Mouse (Mus musculus): ENCODE measurements around the gene Rprml. TPM values are rescaled to one million over a fixed set of nuclear protein-coding genes. Genes with fewer than 3 reads are reported as not detected.

Rprml gene
- polyA plus RNA-seq, 1 experiment from 2014 or later, result 2.3 TPM

GRCm38 (mm10) chr11:103656520-103656919, 7.2 kb downstream of the Rprml start:
- no peaks in the 10 kb centered on the region for H3K9me3 ChIP-seq (replicated peaks; ENCODE audit: control insufficient read depth, low read length)
- H3K36me3 ChIP-seq (ENCODE audit: control insufficient read depth, insufficient read depth, low read length), result no peaks in the 10 kb centered on the region
- H3K9ac ChIP-seq (ENCODE audit: low read length), result no peak overlapping the region
- H3K4me3 ChIP-seq (ENCODE audit: low read depth, low read length), result no peak overlapping the region
- peaks cover 37% of the 10 kb centered on the region for H3K27me3 ChIP-seq (replicated peaks; ENCODE audit: control insufficient read depth, insufficient read depth, low read length)
- H3K4me2 ChIP-seq (ENCODE audit: low read length), result no peak overlapping the region
- DNase-seq (ENCODE audit: low spot score), result no peak
- no peaks in the 10 kb centered on the region for H3K4me1 ChIP-seq (ENCODE audit: control insufficient read depth, insufficient read depth, low read length)
- no peak overlapping the region for H3K27ac ChIP-seq (ENCODE audit: low read depth, low read length)
- no peak for ATAC-seq
- 8% methylated on average over 3 of the region's 3 CpGs for WGBS

- peak; percentile 46 for DNase-seq (ENCODE audit: low spot score)
- WGBS, result 73% methylated on average over 7 of the region's 7 CpGs
- Histone ChIP-seq H3K9me3 (replicated peaks; ENCODE audit: control insufficient read depth, low read length) (no peaks in the 10 kb centered on the region), H3K4me3 (ENCODE audit: low read depth, low read length) (no peak overlapping the region), H3K4me2 (ENCODE audit: low read length) (no peak overlapping the region), H3K4me1 (ENCODE audit: control insufficient read depth, insufficient read depth, low read length) (no peaks in the 10 kb centered on the region), H3K36me3 (ENCODE audit: control insufficient read depth, insufficient read depth, low read length) (no peaks in the 10 kb centered on the region), H3K9ac (ENCODE audit: low read length) (no peak overlapping the region), H3K27me3 (replicated peaks; ENCODE audit: control insufficient read depth, insufficient read depth, low read length) (peaks cover 21% of the 10 kb centered on the region), H3K27ac (ENCODE audit: low read depth, low read length) (no peak overlapping the region)
- ATAC-seq, result no peak
These were observed 8.8 kb downstream of the Rprml start for GRCm38 (mm10) chr11:103658189-103658588.

- Histone ChIP-seq H3K27me3 (replicated peaks; ENCODE audit: control insufficient read depth, insufficient read depth, low read length) (no peaks in the 10 kb centered on the region; the same call in none of the 2 replicates), H3K4me1 (ENCODE audit: control insufficient read depth, insufficient read depth, low read length) (peaks cover 13% of the 10 kb centered on the region), H3K4me3 (ENCODE audit: low read depth, low read length) (no peak overlapping the region), H3K9ac (ENCODE audit: low read length) (no peak overlapping the region), H3K36me3 (ENCODE audit: control insufficient read depth, insufficient read depth, low read length) (no peaks in the 10 kb centered on the region), H3K27ac (ENCODE audit: low read depth, low read length) (no peak overlapping the region), H3K4me2 (ENCODE audit: low read length) (no peak overlapping the region), H3K9me3 (replicated peaks; ENCODE audit: control insufficient read depth, low read length) (no peaks in the 10 kb centered on the region)
- WGBS, result 51% methylated on average over 4 of the region's 4 CpGs
- ATAC-seq, result no peak
- peak; percentile 33 for DNase-seq (ENCODE audit: low spot score)
These were observed 12.5 kb downstream of the Rprml start for GRCm38 (mm10) chr11:103661863-103662262.

- Histone ChIP-seq H3K4me3 (ENCODE audit: low read depth, low read length) (no peak overlapping the region), H3K36me3 (ENCODE audit: control insufficient read depth, insufficient read depth, low read length) (no peaks in the 10 kb centered on the region), H3K4me2 (ENCODE audit: low read length) (no peak overlapping the region), H3K27me3 (replicated peaks; ENCODE audit: control insufficient read depth, insufficient read depth, low read length) (no peaks in the 10 kb centered on the region; the same call in 1 of the 2 replicates), H3K4me1 (ENCODE audit: control insufficient read depth, insufficient read depth, low read length) (peaks cover 19% of the 10 kb centered on the region), H3K9ac (ENCODE audit: low read length) (no peak overlapping the region), H3K27ac (ENCODE audit: low read depth, low read length) (no peak overlapping the region), H3K9me3 (replicated peaks; ENCODE audit: control insufficient read depth, low read length) (no peaks in the 10 kb centered on the region)
- ATAC-seq, result no peak
- 72% methylated on average over 5 of the region's 5 CpGs for WGBS
- no peak for DNase-seq (ENCODE audit: low spot score)
These were observed 13.2 kb downstream of the Rprml start for GRCm38 (mm10) chr11:103662546-103662945.

- WGBS, result 85% methylated on average over 8 of the region's 8 CpGs
- Histone ChIP-seq H3K9ac (ENCODE audit: low read length) (no peak overlapping the region), H3K4me1 (ENCODE audit: control insufficient read depth, insufficient read depth, low read length) (peaks cover 19% of the 10 kb centered on the region), H3K27me3 (replicated peaks; ENCODE audit: control insufficient read depth, insufficient read depth, low read length) (no peaks in the 10 kb centered on the region; the same call in 1 of the 2 replicates), H3K4me3 (ENCODE audit: low read depth, low read length) (no peak overlapping the region), H3K36me3 (ENCODE audit: control insufficient read depth, insufficient read depth, low read length) (no peaks in the 10 kb centered on the region), H3K9me3 (replicated peaks; ENCODE audit: control insufficient read depth, low read length) (no peaks in the 10 kb centered on the region), H3K4me2 (ENCODE audit: low read length) (no peak overlapping the region), H3K27ac (ENCODE audit: low read depth, low read length) (no peak overlapping the region)
- ATAC-seq (no peak), DNase-seq (ENCODE audit: low spot score) (no peak)
These were observed 13.7 kb downstream of the Rprml start for GRCm38 (mm10) chr11:103663119-103663518.

- peak; percentile 52; the same call in 1 of the 2 replicates for ATAC-seq
- H3K4me2 ChIP-seq (ENCODE audit: low read length), result peak overlapping the region; percentile 6
- peaks cover 19% of the 10 kb centered on the region for H3K4me1 ChIP-seq (ENCODE audit: control insufficient read depth, insufficient read depth, low read length)
- no peaks in the 10 kb centered on the region; the same call in 1 of the 2 replicates for H3K27me3 ChIP-seq (replicated peaks; ENCODE audit: control insufficient read depth, insufficient read depth, low read length)
- no peak for DNase-seq (ENCODE audit: low spot score)
- no peaks in the 10 kb centered on the region for H3K36me3 ChIP-seq (ENCODE audit: control insufficient read depth, insufficient read depth, low read length)
- no peaks in the 10 kb centered on the region for H3K9me3 ChIP-seq (replicated peaks; ENCODE audit: control insufficient read depth, low read length)
- peak overlapping the region; percentile 25; the same call in 1 of the 2 replicates for H3K9ac ChIP-seq (ENCODE audit: low read length)
- peak overlapping the region; percentile 39; the same call in 1 of the 2 replicates for H3K27ac ChIP-seq (ENCODE audit: low read depth, low read length)
- H3K4me3 ChIP-seq (ENCODE audit: low read depth, low read length), result no peak overlapping the region
- 28% methylated on average over 1 of the region's 1 CpGs for WGBS
These were observed 16.3 kb downstream of the Rprml start for GRCm38 (mm10) chr11:103665695-103666094.

- Histone ChIP-seq H3K4me2 (ENCODE audit: low read length) (peak overlapping the region; percentile 9), H3K36me3 (ENCODE audit: control insufficient read depth, insufficient read depth, low read length) (no peaks in the 10 kb centered on the region), H3K4me3 (ENCODE audit: low read depth, low read length) (no peak overlapping the region), H3K4me1 (ENCODE audit: control insufficient read depth, insufficient read depth, low read length) (peaks cover 19% of the 10 kb centered on the region), H3K27ac (ENCODE audit: low read depth, low read length) (peak overlapping the region; percentile 39; the same call in 1 of the 2 replicates), H3K27me3 (replicated peaks; ENCODE audit: control insufficient read depth, insufficient read depth, low read length) (no peaks in the 10 kb centered on the region; the same call in 1 of the 2 replicates), H3K9me3 (replicated peaks; ENCODE audit: control insufficient read depth, low read length) (no peaks in the 10 kb centered on the region), H3K9ac (ENCODE audit: low read length) (no peak overlapping the region)
- WGBS, result 12% methylated on average over 10 of the region's 10 CpGs
- DNase-seq (ENCODE audit: low spot score) (peak; percentile 84), ATAC-seq (peak; percentile 90)
These were observed 17.0 kb downstream of the Rprml start for GRCm38 (mm10) chr11:103666181-103666906.

- peak; percentile 75 for DNase-seq (ENCODE audit: low spot score)
- Histone ChIP-seq H3K36me3 (ENCODE audit: control insufficient read depth, insufficient read depth, low read length) (no peaks in the 10 kb centered on the region), H3K27me3 (replicated peaks; ENCODE audit: control insufficient read depth, insufficient read depth, low read length) (no peaks in the 10 kb centered on the region; the same call in 1 of the 2 replicates), H3K4me1 (ENCODE audit: control insufficient read depth, insufficient read depth, low read length) (peaks cover 19% of the 10 kb centered on the region), H3K27ac (ENCODE audit: low read depth, low read length) (no peak overlapping the region), H3K4me3 (ENCODE audit: low read depth, low read length) (no peak overlapping the region), H3K9ac (ENCODE audit: low read length) (no peak overlapping the region), H3K4me2 (ENCODE audit: low read length) (peak overlapping the region; percentile 9; the same call in 1 of the 2 replicates), H3K9me3 (replicated peaks; ENCODE audit: control insufficient read depth, low read length) (no peaks in the 10 kb centered on the region)
- ATAC-seq, result peak; percentile 65
- 17% methylated on average over 13 of the region's 13 CpGs for WGBS
These were observed 17.6 kb downstream of the Rprml start for GRCm38 (mm10) chr11:103666907-103667426.

GRCm38 (mm10) chr11:103675556-103675955, 26.2 kb downstream of the Rprml start:
- H3K9me3 ChIP-seq (replicated peaks; ENCODE audit: control insufficient read depth, low read length), result no peaks in the 10 kb centered on the region
- H3K4me1 ChIP-seq (ENCODE audit: control insufficient read depth, insufficient read depth, low read length), result no peaks in the 10 kb centered on the region
- ATAC-seq (peak; percentile 50), DNase-seq (ENCODE audit: low spot score) (peak; percentile 84)
- H3K4me2 ChIP-seq (ENCODE audit: low read length), result no peak overlapping the region
- H3K36me3 ChIP-seq (ENCODE audit: control insufficient read depth, insufficient read depth, low read length), result peaks cover 35% of the 10 kb centered on the region
- H3K4me3 ChIP-seq (ENCODE audit: low read depth, low read length), result no peak overlapping the region
- 38% methylated on average over 3 of the region's 3 CpGs for WGBS
- H3K9ac ChIP-seq (ENCODE audit: low read length), result no peak overlapping the region
- no peaks in the 10 kb centered on the region for H3K27me3 ChIP-seq (replicated peaks; ENCODE audit: control insufficient read depth, insufficient read depth, low read length)
- H3K27ac ChIP-seq (ENCODE audit: low read depth, low read length), result no peak overlapping the region
